Mouse (Mus musculus): ENCODE measurements at regions not wholly inside any gene's neighbourhood (a gene's known extent, or its start where the extent isn't known, plus 50 kb on each side); places are given as distances from the start of the nearest gene placed in this dataset.
"Not testable (repeated sequence)": the region's sequence is repeated elsewhere in the genome, so short reads cannot be mapped to it uniquely, and the experiment has no call there.

GRCm38 (mm10) chr3:18454558-18455191 lies 506.5 kb downstream of the Cypt12 start:
- WGBS (ENCODE audit: missing documents): 89% methylated on average over 2 of the region's 4 CpGs
- H3K27ac ChIP-seq; H3K36me3 ChIP-seq (ENCODE audit: inconsistent target); H3K4me3 ChIP-seq (ENCODE audit: inconsistent target); H3K79me2 ChIP-seq (ENCODE audit: inconsistent target): not testable (repeated sequence)

GRCm38 (mm10) chr3:18456033-18456690 lies 508.0 kb downstream of the Cypt12 start:
- H3K36me3 ChIP-seq (ENCODE audit: inconsistent target): no peaks in the 10 kb centered on the region
- H3K27ac ChIP-seq: no peak overlapping the region
- 68% methylated on average over 2 of the region's 2 CpGs for WGBS (ENCODE audit: missing documents)
- H3K4me3 ChIP-seq (ENCODE audit: inconsistent target): no peak overlapping the region
- H3K79me2 ChIP-seq (ENCODE audit: inconsistent target): no peaks in the 10 kb centered on the region

GRCm38 (mm10) chr3:18460267-18460666 lies 512.1 kb downstream of the Cypt12 start:
- Histone ChIP-seq H3K36me3 (ENCODE audit: inconsistent target) (no peaks in the 10 kb centered on the region), H3K27ac (no peak overlapping the region), H3K79me2 (ENCODE audit: inconsistent target) (no peaks in the 10 kb centered on the region), H3K4me3 (ENCODE audit: inconsistent target) (no peak overlapping the region)
- WGBS (ENCODE audit: missing documents): 78% methylated on average over 1 of the region's 1 CpGs

GRCm38 (mm10) chr3:18471846-18472245 lies 523.6 kb downstream of the Cypt12 start:
- WGBS (ENCODE audit: missing documents): 90% methylated on average over 3 of the region's 3 CpGs
- Histone ChIP-seq H3K79me2 (ENCODE audit: inconsistent target) (no peaks in the 10 kb centered on the region), H3K27ac (no peak overlapping the region), H3K36me3 (ENCODE audit: inconsistent target) (no peaks in the 10 kb centered on the region), H3K4me3 (ENCODE audit: inconsistent target) (no peak overlapping the region)

GRCm38 (mm10) chr3:18479557-18479956 lies 531.3 kb downstream of the Cypt12 start:
- no peak overlapping the region for H3K27ac ChIP-seq
- no peak overlapping the region for H3K4me3 ChIP-seq (ENCODE audit: inconsistent target)
- WGBS (ENCODE audit: missing documents): 85% methylated on average over 2 of the region's 2 CpGs
- no peaks in the 10 kb centered on the region for H3K36me3 ChIP-seq (ENCODE audit: inconsistent target)
- H3K79me2 ChIP-seq (ENCODE audit: inconsistent target): no peaks in the 10 kb centered on the region

GRCm38 (mm10) chr3:18482006-18482405 lies 533.8 kb downstream of the Cypt12 start:
- no peaks in the 10 kb centered on the region for H3K36me3 ChIP-seq (ENCODE audit: inconsistent target)
- H3K27ac ChIP-seq: no peak overlapping the region
- WGBS (ENCODE audit: missing documents): 74% methylated on average over 2 of the region's 2 CpGs

GRCm38 (mm10) chr3:18488886-18489285 lies 540.7 kb downstream of the Cypt12 start:
- Histone ChIP-seq H3K79me2 (ENCODE audit: inconsistent target) (no peaks in the 10 kb centered on the region), H3K4me3 (ENCODE audit: inconsistent target) (no peak overlapping the region), H3K36me3 (ENCODE audit: inconsistent target) (no peaks in the 10 kb centered on the region), H3K27ac (no peak overlapping the region)
- WGBS (ENCODE audit: missing documents): 49% methylated on average over 2 of the region's 2 CpGs

More at GRCm38 (mm10) chr3:18482006-18482405, 533.8 kb downstream of the Cypt12 start:
- H3K79me2 ChIP-seq (ENCODE audit: inconsistent target): no peaks in the 10 kb centered on the region
- no peak overlapping the region for H3K4me3 ChIP-seq (ENCODE audit: inconsistent target)

- no peaks in the 10 kb centered on the region for H3K36me3 ChIP-seq (ENCODE audit: inconsistent target)
- H3K4me3 ChIP-seq (ENCODE audit: inconsistent target): no peak overlapping the region
- 70% methylated on average over 3 of the region's 3 CpGs for WGBS (ENCODE audit: missing documents)
- no peaks in the 10 kb centered on the region for H3K79me2 ChIP-seq (ENCODE audit: inconsistent target)
- H3K27ac ChIP-seq: no peak overlapping the region
Observed at GRCm38 (mm10) chr3:18522562-18522961, 574.4 kb downstream of the Cypt12 start.

GRCm38 (mm10) chr3:18524011-18524410 lies 575.8 kb downstream of the Cypt12 start:
- Histone ChIP-seq H3K36me3 (ENCODE audit: inconsistent target) (no peaks in the 10 kb centered on the region), H3K79me2 (ENCODE audit: inconsistent target) (no peaks in the 10 kb centered on the region), H3K4me3 (ENCODE audit: inconsistent target) (no peak overlapping the region), H3K27ac (no peak overlapping the region)
- WGBS (ENCODE audit: missing documents): 86% methylated on average over 2 of the region's 2 CpGs

- H3K27ac ChIP-seq: no peak overlapping the region
- no peaks in the 10 kb centered on the region for H3K79me2 ChIP-seq (ENCODE audit: inconsistent target)
- no peak overlapping the region for H3K4me3 ChIP-seq (ENCODE audit: inconsistent target)
- WGBS (ENCODE audit: missing documents): 85% methylated on average over 2 of the region's 2 CpGs
- no peaks in the 10 kb centered on the region for H3K36me3 ChIP-seq (ENCODE audit: inconsistent target)
Observed at GRCm38 (mm10) chr3:18557201-18557600, 609.0 kb downstream of the Cypt12 start.

- no peaks in the 10 kb centered on the region for H3K36me3 ChIP-seq (ENCODE audit: inconsistent target)
- H3K27ac ChIP-seq: no peak overlapping the region
- WGBS (ENCODE audit: missing documents): 61% methylated on average over 4 of the region's 4 CpGs
- no peaks in the 10 kb centered on the region for H3K79me2 ChIP-seq (ENCODE audit: inconsistent target)
- no peak overlapping the region for H3K4me3 ChIP-seq (ENCODE audit: inconsistent target)
Observed at GRCm38 (mm10) chr3:18560282-18560785, 612.1 kb downstream of the Cypt12 start.

- not testable (repeated sequence) for H3K4me3 ChIP-seq (ENCODE audit: inconsistent target); H3K79me2 ChIP-seq (ENCODE audit: inconsistent target)
Observed at GRCm38 (mm10) chr3:18580911-18581626, 632.9 kb downstream of the Cypt12 start.

GRCm38 (mm10) chr3:18620608-18621007 lies 672.4 kb downstream of the Cypt12 start:
- no peaks in the 10 kb centered on the region for H3K36me3 ChIP-seq (ENCODE audit: inconsistent target)
- no peak overlapping the region for H3K27ac ChIP-seq
- no peak overlapping the region for H3K4me3 ChIP-seq (ENCODE audit: inconsistent target)
- 90% methylated on average over 7 of the region's 7 CpGs for WGBS (ENCODE audit: missing documents)
- no peaks in the 10 kb centered on the region for H3K79me2 ChIP-seq (ENCODE audit: inconsistent target)

More at GRCm38 (mm10) chr3:18580911-18581626, 632.9 kb downstream of the Cypt12 start:
- H3K27ac ChIP-seq; H3K36me3 ChIP-seq (ENCODE audit: inconsistent target): not testable (repeated sequence)
- 88% methylated on average over 9 of the region's 12 CpGs for WGBS (ENCODE audit: missing documents)

- H3K27ac ChIP-seq: no peak overlapping the region
- H3K4me3 ChIP-seq (ENCODE audit: inconsistent target): no peak overlapping the region
- WGBS (ENCODE audit: missing documents): 4% methylated on average over 4 of the region's 4 CpGs
- no peaks in the 10 kb centered on the region for H3K36me3 ChIP-seq (ENCODE audit: inconsistent target)
- no peaks in the 10 kb centered on the region for H3K79me2 ChIP-seq (ENCODE audit: inconsistent target)
Observed at GRCm38 (mm10) chr3:18623831-18624304, 675.7 kb downstream of the Cypt12 start.

Data from macrophage (primary cell).